Mouse (Mus musculus) forebrain, embryonic 14.5 days (tissue): ENCODE results near the gene Tmem45a. TPM values are rescaled to one million over a fixed set of nuclear protein-coding genes. Genes with fewer than 3 reads are reported as not detected.

Source experiments
- ATAC-seq: fragments of 200-750 bp; cut with Nextera tagmentation; 2 replicates; pipeline ENCODE4 v1.8.0; 2017; ENCODE audit warnings: mild to moderate bottlenecking, moderate library complexity
- DNase-seq: peaks from one replicate; pipeline ENCODE4 v3.0.0-alpha.2; 2015; ENCODE audit warnings: low spot score
- H3K27ac ChIP-seq: fragments of 300-500 bp; sonication (generic); 2 replicates; pipeline ENCODE4 v1.5.1; 2014; ENCODE audit warnings: low read depth, mild to moderate bottlenecking, control low read depth, low read length, moderate library complexity
- H3K27me3 ChIP-seq: fragments of 300-500 bp; sonication (generic); replicated peaks from 2 replicates; pipeline ENCODE4 v1.6.1; 2014; ENCODE audit warnings: low read length, control low read depth, mixed read lengths; ENCODE audit not compliant: control insufficient read depth, insufficient read depth
- H3K36me3 ChIP-seq: fragments of 300-500 bp; sonication (generic); 2 replicates; pipeline ENCODE4 v1.6.1; 2014; ENCODE audit warnings: low read length, control low read depth; ENCODE audit not compliant: control insufficient read depth, insufficient read depth
- H3K4me1 ChIP-seq: fragments of 300-500 bp; sonication (generic); 2 replicates; pipeline ENCODE4 v1.6.1; 2014; ENCODE audit warnings: antibody characterized with exemption, low read length, control low read depth; ENCODE audit not compliant: control insufficient read depth, insufficient read depth
- H3K4me2 ChIP-seq: fragments of 300-500 bp; sonication (generic); 2 replicates; pipeline ENCODE4 v1.6.1; 2014; ENCODE audit warnings: mild to moderate bottlenecking, control low read depth, low read length
- H3K4me3 ChIP-seq: fragments of 300-500 bp; sonication (generic); 2 replicates; pipeline ENCODE4 v1.5.1; 2014; ENCODE audit warnings: low read depth, low read length, control low read depth
- H3K9ac ChIP-seq: fragments of 300-500 bp; sonication (generic); 2 replicates; pipeline ENCODE4 v1.6.1; 2014; ENCODE audit warnings: mild to moderate bottlenecking, low read length, control low read depth, moderate library complexity
- H3K9me3 ChIP-seq: fragments of 300-500 bp; sonication (generic); replicated peaks from 2 replicates; pipeline ENCODE4 v1.6.1; 2016; ENCODE audit warnings: low read length, control low read depth, mixed read lengths; ENCODE audit not compliant: control insufficient read depth
- WGBS: fragments of 180-500 bp; shearing (Covaris S2); extraction: QIAGEN DNeasy Blood & Tissue Kit; methylation state at CpG from one replicate; pipeline ENCODE4 v1.1.7; 2014; 5-methylcytosine and 5-hydroxymethylcytosine counted together
- polyA plus RNA-seq: library from polyadenylated mRNA; unstranded; fragments of >200 nt; fragmentation: Nextera tagmentation; extraction: Ambion mirVana; gene quantifications from 2 replicates; pipeline ENCODE4 v1.2.1, GENCODE M21; 2014

Tmem45a gene
- polyA plus RNA-seq, 1 experiment from 2014 or later: 7.0 TPM

DNA sequence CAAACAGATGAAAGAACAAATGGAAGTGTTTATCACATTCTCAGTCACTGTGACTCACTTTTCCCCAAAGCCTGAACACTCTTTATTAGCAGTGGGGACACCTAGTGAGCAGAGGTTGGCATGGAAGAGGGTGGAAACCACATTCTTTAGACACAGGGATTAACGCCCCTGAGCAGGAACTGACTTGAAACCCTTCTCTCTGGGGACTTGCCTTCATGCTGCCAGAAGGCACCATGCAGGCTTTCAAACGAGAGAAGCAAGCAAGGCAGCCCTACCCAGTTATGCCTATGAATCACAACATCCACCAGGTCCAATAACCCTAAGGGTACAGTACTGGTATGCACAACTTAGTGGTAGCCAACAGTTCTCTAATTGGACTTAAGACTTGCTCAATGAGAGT, 12.6 kb downstream of the Tmem45a start:
- Histone ChIP-seq H3K27ac (no peak overlapping the region), H3K4me2 (no peak overlapping the region), H3K9ac (no peak overlapping the region), H3K4me1 (no peaks in the 10 kb centered on the region), H3K9me3 (no peaks in the 10 kb centered on the region), H3K27me3 (no peaks in the 10 kb centered on the region), H3K36me3 (no peaks in the 10 kb centered on the region), H3K4me3 (no peak overlapping the region)
- 21% methylated on average over 2 of the region's 2 CpGs for WGBS
- DNase-seq: no peak
- ATAC-seq: no peak

GRCm38 (mm10) chr16:56870458-56870857, 15.5 kb downstream of the Tmem45a start:
- DNase-seq (no peak), ATAC-seq (no peak)
- 84% methylated on average over 3 of the region's 3 CpGs for WGBS
- H3K36me3 ChIP-seq: no peaks in the 10 kb centered on the region
- no peaks in the 10 kb centered on the region for H3K4me1 ChIP-seq
- no peak overlapping the region for H3K4me2 ChIP-seq
- H3K27me3 ChIP-seq: no peaks in the 10 kb centered on the region
- H3K4me3 ChIP-seq: no peak overlapping the region
- H3K9me3 ChIP-seq: no peaks in the 10 kb centered on the region
- no peak overlapping the region for H3K27ac ChIP-seq
- H3K9ac ChIP-seq: no peak overlapping the region

DNA sequence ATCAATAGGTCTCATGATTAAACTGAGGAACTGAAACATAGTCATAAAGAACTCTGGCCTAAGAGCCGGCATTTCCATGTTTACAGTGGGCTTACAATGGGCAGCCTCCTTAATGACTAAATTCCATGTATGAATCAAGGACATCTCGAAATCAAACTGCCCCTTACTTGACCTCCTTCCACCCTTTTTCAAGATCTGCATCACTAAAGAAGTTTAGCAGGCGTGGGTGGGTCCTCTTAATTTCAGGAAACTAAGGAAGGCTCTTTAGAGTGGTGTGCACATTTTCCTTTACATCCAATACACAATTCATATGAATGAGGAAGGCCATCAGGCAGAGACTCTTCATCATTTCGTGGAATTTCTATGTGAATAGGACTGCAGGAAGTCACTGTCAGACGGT, 17.6 kb downstream of the Tmem45a start:
- Histone ChIP-seq H3K4me2 (no peak overlapping the region), H3K27me3 (no peaks in the 10 kb centered on the region), H3K9ac (no peak overlapping the region), H3K36me3 (no peaks in the 10 kb centered on the region), H3K27ac (no peak overlapping the region), H3K4me3 (no peak overlapping the region), H3K4me1 (no peaks in the 10 kb centered on the region), H3K9me3 (no peaks in the 10 kb centered on the region)
- ATAC-seq (no peak), DNase-seq (no peak)
- 83% methylated on average over 5 of the region's 5 CpGs for WGBS

- H3K36me3 ChIP-seq: no peaks in the 10 kb centered on the region
- H3K9ac ChIP-seq: no peak overlapping the region
- DNase-seq (no peak), ATAC-seq (no peak)
- no peak overlapping the region for H3K4me3 ChIP-seq
- H3K27ac ChIP-seq: no peak overlapping the region
- no peak overlapping the region for H3K4me2 ChIP-seq
- H3K9me3 ChIP-seq: no peaks in the 10 kb centered on the region
- WGBS: 80% methylated on average over 4 of the region's 4 CpGs
- no peaks in the 10 kb centered on the region for H3K4me1 ChIP-seq
- no peaks in the 10 kb centered on the region for H3K27me3 ChIP-seq
These were observed 18.4 kb downstream of the Tmem45a start for GRCm38 (mm10) chr16:56867591-56867990.

DNA sequence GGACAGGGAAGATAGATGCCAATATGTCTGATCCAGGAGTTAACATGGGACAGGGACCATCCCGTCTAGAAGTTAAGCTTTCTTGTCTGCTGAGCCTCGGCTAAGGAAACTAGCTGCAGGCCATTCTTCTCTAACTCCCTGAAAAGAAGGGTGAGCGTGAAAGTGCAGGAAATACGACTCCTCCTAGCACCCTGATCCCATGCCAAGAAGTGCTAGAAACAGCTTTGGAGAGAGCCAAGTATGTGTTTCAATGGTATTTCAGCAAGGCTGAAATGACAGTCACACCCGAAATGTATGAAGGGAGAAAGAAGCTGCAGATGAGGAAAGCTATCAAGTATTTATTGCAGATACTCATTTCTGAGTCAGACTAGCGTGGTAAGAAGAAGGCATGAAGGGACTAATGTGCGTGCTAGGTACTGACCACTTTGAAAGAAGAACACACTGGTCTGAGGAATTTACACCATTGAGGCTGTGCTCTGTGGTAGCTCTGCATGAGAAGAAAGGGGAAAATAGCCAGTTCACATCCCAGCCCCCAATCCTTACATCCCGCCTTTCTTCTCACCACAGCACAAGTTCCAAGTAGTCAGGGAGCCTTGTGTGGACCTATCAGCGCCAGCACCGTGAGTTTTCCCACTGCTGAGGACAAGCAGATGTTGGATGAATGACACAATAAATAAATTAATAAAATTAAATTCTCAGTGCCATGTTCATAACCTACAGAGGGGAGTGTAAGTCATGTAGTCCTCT, 33.0 kb downstream of the Tmem45a start:
- DNase-seq (no peak), ATAC-seq (no peak)
- 69% methylated on average over 10 of the region's 10 CpGs for WGBS
- Histone ChIP-seq H3K36me3 (no peaks in the 10 kb centered on the region), H3K4me1 (no peaks in the 10 kb centered on the region), H3K4me2 (no peak overlapping the region), H3K9me3 (no peaks in the 10 kb centered on the region), H3K9ac (no peak overlapping the region), H3K27me3 (no peaks in the 10 kb centered on the region), H3K4me3 (no peak overlapping the region), H3K27ac (no peak overlapping the region)

- H3K9me3 ChIP-seq: no peaks in the 10 kb centered on the region
- H3K4me1 ChIP-seq: no peaks in the 10 kb centered on the region
- no peaks in the 10 kb centered on the region for H3K27me3 ChIP-seq
- WGBS: 93% methylated on average over 5 of the region's 5 CpGs
- H3K9ac ChIP-seq: no peak overlapping the region
- ATAC-seq (no peak), DNase-seq (no peak)
- no peak overlapping the region for H3K4me2 ChIP-seq
- H3K27ac ChIP-seq: no peak overlapping the region
- no peaks in the 10 kb centered on the region for H3K36me3 ChIP-seq
- H3K4me3 ChIP-seq: no peak overlapping the region
These were observed 43.0 kb downstream of the Tmem45a start for GRCm38 (mm10) chr16:56842988-56843387.

GRCm38 (mm10) chr16:56833312-56833711, 52.7 kb downstream of the Tmem45a start:
- H3K9ac ChIP-seq: no peak overlapping the region
- no peaks in the 10 kb centered on the region for H3K4me1 ChIP-seq
- H3K9me3 ChIP-seq: no peaks in the 10 kb centered on the region
- no peak for DNase-seq
- no peak overlapping the region for H3K4me2 ChIP-seq
- no peak overlapping the region for H3K4me3 ChIP-seq
- no peak for ATAC-seq
- H3K27ac ChIP-seq: no peak overlapping the region
- H3K27me3 ChIP-seq: no peaks in the 10 kb centered on the region
- 91% methylated on average over 1 of the region's 1 CpGs for WGBS
- no peaks in the 10 kb centered on the region for H3K36me3 ChIP-seq

- WGBS: 90% methylated on average over 2 of the region's 2 CpGs
- Histone ChIP-seq H3K27me3 (no peaks in the 10 kb centered on the region), H3K27ac (no peak overlapping the region), H3K4me1 (no peaks in the 10 kb centered on the region), H3K4me3 (no peak overlapping the region), H3K36me3 (no peaks in the 10 kb centered on the region), H3K4me2 (no peak overlapping the region), H3K9ac (no peak overlapping the region), H3K9me3 (no peaks in the 10 kb centered on the region)
- no peak for ATAC-seq
- DNase-seq: no peak
These were observed 54.0 kb downstream of the Tmem45a start for GRCm38 (mm10) chr16:56831986-56832385.

- ATAC-seq: no peak
- WGBS: 90% methylated on average over 6 of the region's 6 CpGs
- Histone ChIP-seq H3K27me3 (no peaks in the 10 kb centered on the region), H3K9me3 (no peaks in the 10 kb centered on the region), H3K4me1 (no peaks in the 10 kb centered on the region), H3K36me3 (no peaks in the 10 kb centered on the region), H3K9ac (no peak overlapping the region), H3K4me2 (no peak overlapping the region), H3K27ac (no peak overlapping the region), H3K4me3 (no peak overlapping the region)
- DNase-seq: no peak
These were observed 84.4 kb downstream of the Tmem45a start for GRCm38 (mm10) chr16:56801370-56802109.
